Mouse (Mus musculus) ES-E14 (cell line): ENCODE measurements around the gene 1110008P14Rik. TPM values are rescaled to one million over a fixed set of nuclear protein-coding genes. Genes with fewer than 3 reads are reported as not detected.
A peak's percentile ranks its signal among the peaks of the same experiment; 100 is the strongest.

Source experiments
- DNase-seq: peaks from one replicate; pipeline ENCODE4 v3.0.0-alpha.2; 2013; ENCODE audit warnings: low read depth, low spot score
- H3K27ac ChIP-seq: 2 replicates; pipeline ENCODE4 v1.5.1; 2012; ENCODE audit warnings: low read depth, mild to moderate bottlenecking, low read length, moderate library complexity, mixed read lengths; ENCODE audit not compliant: poor library complexity, insufficient read depth, severe bottlenecking
- H3K36me3 ChIP-seq: 2 replicates; pipeline ENCODE4 v1.6.1; 2012; ENCODE audit warnings: mild to moderate bottlenecking, low read length, moderate library complexity, mixed read lengths; ENCODE audit not compliant: control insufficient read depth, poor library complexity, insufficient read depth, severe bottlenecking
- H3K4me1 ChIP-seq, 2 experiments: fragments of 150-350 bp in 1 of 2; sonication (generic) in 1 of 2; 2 replicates each; pipeline ENCODE4 v1.6.1; 2012; ENCODE audit warnings: low read length in 2 of 2, mild to moderate bottlenecking in 1 of 2, mixed read lengths in 1 of 2; ENCODE audit not compliant: control insufficient read depth in 2 of 2, insufficient read depth in 2 of 2, poor library complexity in 1 of 2
- H3K4me3 ChIP-seq, 2 experiments: fragments of 150-350 bp in 1 of 2; sonication (generic) in 1 of 2; 2 replicates each; pipeline ENCODE4 v1.5.1; 2012; ENCODE audit warnings: low read length in 2 of 2, low read depth in 1 of 2, mild to moderate bottlenecking in 1 of 2, mixed read lengths in 1 of 2; ENCODE audit not compliant: insufficient read depth in 1 of 2, poor library complexity in 1 of 2, severe bottlenecking in 1 of 2
- H3K9ac ChIP-seq: 2 replicates; pipeline ENCODE4 v1.6.1; 2012; ENCODE audit warnings: low read depth, mild to moderate bottlenecking, low read length, mixed read lengths; ENCODE audit not compliant: poor library complexity, insufficient read depth, severe bottlenecking
- H3K9me3 ChIP-seq: fragments of 150-350 bp; sonication (generic); 2 replicates; pipeline ENCODE4 v1.6.1; 2012; ENCODE audit warnings: low read depth, mild to moderate bottlenecking, low read length; ENCODE audit not compliant: control insufficient read depth, insufficient read depth
- CHD2 ChIP-seq: IDR thresholded peaks from 2 replicates; pipeline ENCODE4 v1.6.1; 2014; ENCODE audit warnings: mild to moderate bottlenecking, low read depth, low read length, inconsistent platforms
- HCFC1 ChIP-seq: IDR thresholded peaks from 2 replicates; pipeline ENCODE4 v1.6.1; 2012; ENCODE audit warnings: low read length, inconsistent platforms, borderline replicate concordance; ENCODE audit not compliant: insufficient read depth
- MAFK ChIP-seq: IDR thresholded peaks from 2 replicates; pipeline ENCODE4 v1.6.1; 2014; ENCODE audit warnings: mild to moderate bottlenecking, low read depth, low read length, inconsistent platforms; ENCODE audit not compliant: insufficient read depth
- ZC3H11A ChIP-seq: IDR thresholded peaks from 2 replicates; pipeline ENCODE4 v1.6.1; 2012; ENCODE audit warnings: low read depth, mild to moderate bottlenecking, inconsistent platforms, low read length, borderline replicate concordance
- ZNF384 ChIP-seq: IDR thresholded peaks from 2 replicates; pipeline ENCODE4 v1.6.1; 2012; ENCODE audit warnings: low read depth, low read length, inconsistent platforms
- in situ Hi-C, 2 experiments: fragments of 600-800 bp; cut with MboI; formaldehyde crosslinking; loops; one replicate each; pipeline ENCODE4 v1.15.1; 2025; ENCODE audit warnings: low sequenced_read_pairs in 2 of 2, inconsistent platforms in 1 of 2; ENCODE audit not compliant: unreplicated experiment in 2 of 2
- total RNA-seq: library from RNA; depleted of rRNA; stranded (reverse); fragments of 300-350 nt; gene quantifications from 2 replicates; pipeline ENCODE4 v1.2.3, GENCODE M21; 2012

Gene 1110008P14Rik
- total RNA-seq, 1 experiment = 31.3 TPM

GRCm38 (mm10) chr2:32361437-32361836, 20.3 kb downstream of the 1110008P14Rik start:
- Histone ChIP-seq H3K9me3 (no peaks in the 10 kb centered on the region), H3K4me3 (peak overlapping the region; percentile 61 to 79), H3K36me3 (no peaks in the 10 kb centered on the region), H3K27ac (no peak overlapping the region), H3K4me1 (peaks cover 0 to 2% of the 10 kb centered on the region in 2 experiments; a peak in 1 of 4 replicates), H3K9ac (peak overlapping the region; percentile 82)
- in situ Hi-C loops = no loop called here
- TF ChIP-seq ZC3H11A (no peak), HCFC1 (0 out of 2 replicates have a peak, but pooled peaks have one; percentile 34)
- DNase-seq = no peak

GRCm38 (mm10) chr2:32360741-32361140, 21.0 kb downstream of the 1110008P14Rik start:
- H3K4me1 ChIP-seq = peaks cover 0 to 2% of the 10 kb centered on the region in 2 experiments; a peak in 1 of 4 replicates
- no peak overlapping the region for H3K27ac ChIP-seq
- no peak overlapping the region for H3K9ac ChIP-seq
- H3K9me3 ChIP-seq = no peaks in the 10 kb centered on the region
- no peak for DNase-seq
- in situ Hi-C loops = no loop called here
- TF ChIP-seq ZC3H11A (no peak), CHD2 (no peak), MAFK (no peak), HCFC1 (no peak), ZNF384 (no peak)
- peak overlapping the region in 1 of 2 experiments; percentile 79; a peak in 3 of 4 replicates for H3K4me3 ChIP-seq
- no peaks in the 10 kb centered on the region for H3K36me3 ChIP-seq

- TF ChIP-seq MAFK (no peak), ZNF384 (no peak), HCFC1 (no peak), CHD2 (no peak), ZC3H11A (no peak)
- H3K36me3 ChIP-seq = no peaks in the 10 kb centered on the region
- no peak overlapping the region for H3K4me3 ChIP-seq
- in situ Hi-C loops = no loop called here
- H3K9me3 ChIP-seq = no peaks in the 10 kb centered on the region
- H3K9ac ChIP-seq = no peak overlapping the region
- no peak overlapping the region for H3K27ac ChIP-seq
- peaks cover 0 to 2% of the 10 kb centered on the region in 2 experiments; a peak in 1 of 4 replicates for H3K4me1 ChIP-seq
- DNase-seq = no peak
Measured at GRCm38 (mm10) chr2:32358381-32358780, 23.4 kb downstream of the 1110008P14Rik start.

GRCm38 (mm10) chr2:32357710-32358109, 24.0 kb downstream of the 1110008P14Rik start:
- in situ Hi-C loops = no loop called here
- no peak overlapping the region for H3K27ac ChIP-seq
- H3K9me3 ChIP-seq = no peaks in the 10 kb centered on the region
- no peaks in the 10 kb centered on the region for H3K36me3 ChIP-seq
- no peak overlapping the region for H3K9ac ChIP-seq
- H3K4me3 ChIP-seq = no peak overlapping the region
- no peak for TF ChIP-seq MAFK
- no peak for TF ChIP-seq ZNF384
- TF ChIP-seq HCFC1 = no peak
- no peak for TF ChIP-seq CHD2
- no peak for TF ChIP-seq ZC3H11A
- H3K4me1 ChIP-seq = peaks cover 0 to 2% of the 10 kb centered on the region in 2 experiments; a peak in 1 of 4 replicates
- no peak for DNase-seq

- Histone ChIP-seq H3K9me3 (no peaks in the 10 kb centered on the region), H3K36me3 (no peaks in the 10 kb centered on the region), H3K4me3 (no peak overlapping the region), H3K27ac (no peak overlapping the region), H3K4me1 (peaks cover 0 to 12% of the 10 kb centered on the region in 2 experiments; a peak in 1 of 4 replicates), H3K9ac (no peak overlapping the region)
- no peak for DNase-seq
- TF ChIP-seq ZC3H11A = no peak
- TF ChIP-seq ZNF384 = no peak
- TF ChIP-seq MAFK = no peak
- TF ChIP-seq CHD2 = no peak
- no peak for TF ChIP-seq HCFC1
- in situ Hi-C loops = no loop called here
Measured at GRCm38 (mm10) chr2:32356216-32356615, 25.5 kb downstream of the 1110008P14Rik start.
